Mouse (Mus musculus) olfactory bulb, adult 2 months (tissue): Measurements from ENCODE around the gene Agtrap.

Experiments used
- CTCF ChIP-seq: fragments of 200-500 bp; IDR thresholded peaks from 2 replicates; pipeline ENCODE4 v1.5.1; 2012; ENCODE audit warnings: low read depth, mild to moderate bottlenecking, low read length, moderate library complexity; ENCODE audit not compliant: insufficient read depth
- POLR2A ChIP-seq: fragments of 200-500 bp; IDR thresholded peaks from 2 replicates; pipeline ENCODE4 v1.6.1; 2012; ENCODE audit warnings: mild to moderate bottlenecking, low read depth, low read length, moderate library complexity; ENCODE audit not compliant: insufficient read depth

DNA sequence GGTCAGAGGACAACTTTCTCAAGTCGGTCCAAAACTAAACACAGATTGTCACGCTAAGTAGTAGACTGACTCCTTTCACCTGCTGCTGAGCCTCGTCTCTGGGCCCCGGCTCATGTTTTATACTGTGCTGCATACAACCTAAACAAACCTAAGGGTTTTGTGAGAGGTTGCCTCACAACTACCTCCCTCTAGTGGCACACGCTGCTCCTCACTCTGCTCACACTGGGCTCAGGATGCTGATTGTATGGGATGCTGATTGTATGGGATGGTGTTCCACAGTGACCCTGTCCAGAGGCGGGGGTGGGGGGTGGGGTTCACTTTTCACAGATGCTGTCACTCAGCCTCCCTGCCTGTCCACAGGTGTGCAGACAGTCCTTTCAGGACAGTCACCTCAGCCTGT, 8.6 kb downstream of the Agtrap start:
- no peak for TF ChIP-seq CTCF
- no peak for TF ChIP-seq POLR2A
